Mouse (Mus musculus): Measurements from ENCODE around the gene Atp11b. TPM values are rescaled to one million over a fixed set of nuclear protein-coding genes. Genes with fewer than 3 reads are reported as not detected.

Gene Atp11b
- polyA plus RNA-seq, 1 experiment from 2014 or later = 26.3 TPM

DNA sequence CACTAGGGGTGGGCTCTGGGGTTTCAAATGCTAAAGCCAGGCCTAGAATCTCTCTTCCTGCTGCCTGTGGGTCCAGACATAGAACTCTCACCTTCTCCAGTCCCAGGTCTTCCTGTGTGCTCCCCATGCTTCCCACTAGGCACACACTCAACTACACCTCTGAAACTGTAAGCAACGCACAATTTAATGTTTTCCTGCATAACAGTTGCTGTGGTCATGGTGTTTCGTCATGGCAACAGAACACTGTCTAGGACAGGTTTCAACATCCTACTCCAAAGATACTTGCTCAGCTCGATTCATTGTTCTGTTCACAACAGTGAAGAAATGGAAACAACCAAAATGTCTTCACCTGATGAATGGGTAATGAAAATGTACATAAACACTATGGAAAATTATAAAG lies 145.2 kb downstream of the Atp11b start:
- WGBS = 97% methylated on average over 3 of the region's 3 CpGs
- Histone ChIP-seq H3K4me1 (ENCODE audit: control insufficient read depth in 2 of 2, insufficient read depth in 2 of 2, low read length in 2 of 2) (0 out of 4 replicates have a peak, but pooled peaks cover 0 to 4% of the 10 kb centered on the region in 2 experiments), H3K9ac (ENCODE audit: low read length) (no peak overlapping the region), H3K9me3 (ENCODE audit: control insufficient read depth, low read length) (no peaks in the 10 kb centered on the region), H3K36me3 (ENCODE audit: control insufficient read depth, insufficient read depth, low read length) (peaks cover 39% of the 10 kb centered on the region), H3K27ac (replicated peaks in 1 of 2; ENCODE audit: control insufficient read depth in 1 of 2, insufficient read depth in 1 of 2, low read depth in 2 of 2, low read length in 2 of 2) (no peak overlapping the region), H3K4me2 (ENCODE audit: low read length) (no peak overlapping the region), H3K27me3 (ENCODE audit: control insufficient read depth, insufficient read depth, low read length) (no peaks in the 10 kb centered on the region), H3K4me3 (ENCODE audit: control insufficient read depth in 1 of 2, insufficient read depth in 1 of 2, low read depth in 1 of 2, low read length in 2 of 2) (no peak overlapping the region)
- no peak for ATAC-seq (ENCODE audit: insufficient number of reproducible peaks, insufficient read depth, low FRiP score, low read depth)

DNA sequence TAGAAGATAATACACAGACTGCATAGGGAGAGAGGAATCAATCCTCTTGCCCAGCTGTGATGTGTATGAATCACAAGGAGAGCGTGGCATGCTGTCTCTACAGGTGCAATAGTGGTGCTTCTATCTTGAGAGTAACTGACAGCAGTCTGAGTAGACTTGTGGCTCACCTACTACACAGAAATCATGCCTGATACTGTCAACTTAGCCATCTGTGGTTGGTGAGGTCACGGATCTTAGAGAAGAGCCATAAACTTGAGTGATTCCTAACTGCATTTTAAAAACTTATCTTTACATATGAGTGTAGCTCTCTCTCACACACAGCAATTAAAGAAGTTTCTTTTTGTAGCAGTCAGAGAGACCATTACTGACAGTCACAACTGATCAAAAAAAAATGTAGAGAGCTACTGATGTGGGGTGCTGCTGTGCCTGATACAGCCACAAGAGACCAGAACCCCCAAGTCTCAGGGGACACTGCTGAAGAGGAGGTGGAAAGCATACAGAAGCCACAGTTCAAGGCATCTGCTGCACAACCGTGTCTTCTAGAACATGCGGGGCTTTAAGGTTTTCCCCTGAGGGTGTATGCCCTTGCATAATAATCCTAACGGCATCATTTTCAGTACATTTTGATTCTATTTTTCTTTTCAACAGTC lies 146.8 kb downstream of the Atp11b start:
- Histone ChIP-seq H3K27me3 (ENCODE audit: control insufficient read depth, insufficient read depth, low read length) (no peaks in the 10 kb centered on the region), H3K9me3 (ENCODE audit: control insufficient read depth, low read length) (no peaks in the 10 kb centered on the region), H3K4me1 (ENCODE audit: control insufficient read depth in 2 of 2, insufficient read depth in 2 of 2, low read length in 2 of 2) (0 out of 4 replicates have a peak, but pooled peaks cover 0 to 4% of the 10 kb centered on the region in 2 experiments), H3K36me3 (ENCODE audit: control insufficient read depth, insufficient read depth, low read length) (peaks cover 47% of the 10 kb centered on the region), H3K27ac (replicated peaks in 1 of 2; ENCODE audit: control insufficient read depth in 1 of 2, insufficient read depth in 1 of 2, low read depth in 2 of 2, low read length in 2 of 2) (no peak overlapping the region), H3K4me3 (ENCODE audit: control insufficient read depth in 1 of 2, insufficient read depth in 1 of 2, low read depth in 1 of 2, low read length in 2 of 2) (no peak overlapping the region), H3K4me2 (ENCODE audit: low read length) (no peak overlapping the region), H3K9ac (ENCODE audit: low read length) (no peak overlapping the region)
- ATAC-seq (ENCODE audit: insufficient number of reproducible peaks, insufficient read depth, low FRiP score, low read depth) = no peak
- 91% methylated on average over 5 of the region's 5 CpGs for WGBS

Other genes with a start within 250 kb of the Atp11b start
- gene Dcun1d1, start 183.3 kb downstream of the Atp11b start, polyA plus RNA-seq (2014; fragmentation: Nextera tagmentation; extraction: Ambion mirVana) = 81.2 and 86.0 TPM in 2 replicates
- gene Mccc1, start 246.6 kb downstream of the Atp11b start, polyA plus RNA-seq (2014; fragmentation: Nextera tagmentation; extraction: Ambion mirVana) = 58.9 and 63.8 TPM in 2 replicates